Mouse (Mus musculus) heart, adult 18-20 months (tissue): ENCODE measurements around the gene Mtrex. TPM values are rescaled to one million over a fixed set of nuclear protein-coding genes. Genes with fewer than 3 reads are reported as not detected.

Source experiments
- DNase-seq, 2 experiments: peaks; one replicate each; pipeline ENCODE4 v3.0.0; 2021 to 2022; ENCODE audit warnings: mixed read lengths in 1 of 2
- long read RNA-seq, 2 experiments: library from polyadenylated mRNA; stranded (forward); transcript quantifications; one replicate each; pipeline ENCODE4 v2.0.0; 2021
- total RNA-seq, 2 experiments: library from RNA; stranded (reverse); gene quantifications; 2 replicates each; pipeline ENCODE4 v1.2.3; 2021

Mtrex gene
- 10 to 100 TPM; 26.0 to 26.9 TPM for total RNA-seq
- long read RNA-seq, experiment 1, transcript Mtrex-201 (27 exons, 3,689 nt), result major isoform, 24 of 26 reads
- long read RNA-seq, experiment 1, partial matches to known transcripts, result 2 of 26 reads
- long read RNA-seq, experiment 1, other reads (novel, unspliced or antisense), result 0 of 26 reads
- long read RNA-seq, experiment 2, transcript Mtrex-201 (27 exons, 3,689 nt), result major isoform, 7 of 7 reads
- long read RNA-seq, experiment 2, partial matches to known transcripts, result 0 of 7 reads
- long read RNA-seq, experiment 2, other reads (novel, unspliced or antisense), result 0 of 7 reads

DNA sequence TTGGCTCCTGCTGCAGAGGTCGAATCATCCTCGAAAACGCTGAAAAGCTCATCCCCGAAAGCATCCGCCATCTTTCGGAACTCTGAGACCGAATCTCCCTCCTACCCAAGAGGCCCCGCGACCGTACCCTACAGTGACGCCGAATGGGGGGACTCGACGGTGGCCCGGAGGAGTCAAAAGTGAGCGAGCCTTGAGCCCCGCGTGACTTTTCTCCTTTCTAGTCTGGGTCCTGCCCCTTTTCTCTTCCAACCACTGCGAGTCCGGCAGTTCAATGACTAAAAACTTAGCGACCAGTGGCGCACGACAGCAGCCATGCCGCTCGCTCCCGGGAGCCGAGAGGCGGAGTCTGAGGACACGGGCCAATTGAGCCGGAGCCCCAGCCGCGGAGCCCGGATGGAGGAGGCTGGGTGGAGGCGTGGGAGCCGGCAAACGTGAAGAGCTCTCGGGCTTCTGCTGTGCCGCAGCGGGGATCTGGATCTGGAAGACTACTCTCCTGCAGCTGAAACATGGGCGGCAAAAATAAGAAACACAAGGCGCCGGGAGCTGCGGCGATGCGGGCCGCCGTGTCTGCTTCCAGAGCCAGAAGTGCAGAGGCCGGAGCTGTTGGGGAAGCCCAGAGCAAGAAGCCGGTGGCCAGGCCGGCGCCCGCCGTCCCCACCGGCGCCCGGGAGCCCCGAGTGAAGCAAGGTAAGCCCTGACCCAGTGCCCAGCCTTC lies at the start of gene Mtrex, which contains the start of gene Dhx29:
TSS of gene Mtrex (minus strand) at position 112 of the 715 bp plus-strand sequence.
TSS of gene Dhx29 (plus strand) at position 168 of the 715 bp plus-strand sequence.
- DNase-seq, result peak; percentile 99 to 100

DNA sequence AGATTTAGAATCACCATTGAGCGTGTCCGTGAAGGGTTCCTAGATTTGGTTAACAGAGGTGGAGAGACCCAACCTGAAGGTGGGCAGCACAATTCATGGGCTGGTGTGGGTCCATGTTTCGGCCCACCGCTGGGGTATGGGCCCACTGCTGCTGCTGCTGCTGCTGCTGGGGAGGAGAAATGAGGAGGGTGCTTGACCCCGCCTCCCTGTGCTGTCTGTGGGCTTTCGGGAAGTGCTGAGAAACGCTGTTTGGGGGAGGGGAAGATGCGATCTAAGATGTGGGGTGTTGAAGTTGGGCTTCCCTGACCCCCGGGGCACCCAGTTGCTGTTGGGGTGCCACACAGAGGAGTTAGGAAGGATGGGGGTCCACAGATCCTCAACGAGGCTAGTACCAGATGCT lies 49.5 kb upstream of the Mtrex start:
- no peak for DNase-seq

GRCm38 (mm10) chr13:112967267-112967666 lies 40.1 kb upstream of the Mtrex start:
- no peak for DNase-seq

- DNase-seq, result no peak
These were observed 37.2 kb upstream of the Mtrex start for GRCm38 (mm10) chr13:112964421-112964820.

GRCm38 (mm10) chr13:112963081-112963480 lies 35.9 kb upstream of the Mtrex start:
- no peak for DNase-seq

DNA sequence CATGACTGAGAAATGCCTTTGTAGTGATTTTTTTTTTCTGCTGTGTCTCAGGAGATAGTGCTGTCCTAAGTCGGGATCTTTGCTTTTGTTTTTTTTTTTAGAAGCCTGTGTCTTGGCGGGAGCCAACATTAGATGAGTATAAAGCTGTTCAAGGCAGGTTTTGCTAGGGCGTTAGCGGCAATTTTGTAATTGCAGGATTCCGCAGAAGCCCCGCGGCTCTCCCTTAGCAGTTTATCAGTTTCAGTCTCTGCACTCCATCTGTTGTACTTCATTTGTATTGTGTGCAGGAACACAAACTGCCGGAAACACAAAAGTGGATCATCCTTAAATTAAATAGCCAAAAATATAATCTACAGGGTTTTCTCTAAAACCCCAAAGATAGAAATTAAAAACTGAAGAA lies 26.9 kb upstream of the Mtrex start:
- DNase-seq, result no peak

DNA sequence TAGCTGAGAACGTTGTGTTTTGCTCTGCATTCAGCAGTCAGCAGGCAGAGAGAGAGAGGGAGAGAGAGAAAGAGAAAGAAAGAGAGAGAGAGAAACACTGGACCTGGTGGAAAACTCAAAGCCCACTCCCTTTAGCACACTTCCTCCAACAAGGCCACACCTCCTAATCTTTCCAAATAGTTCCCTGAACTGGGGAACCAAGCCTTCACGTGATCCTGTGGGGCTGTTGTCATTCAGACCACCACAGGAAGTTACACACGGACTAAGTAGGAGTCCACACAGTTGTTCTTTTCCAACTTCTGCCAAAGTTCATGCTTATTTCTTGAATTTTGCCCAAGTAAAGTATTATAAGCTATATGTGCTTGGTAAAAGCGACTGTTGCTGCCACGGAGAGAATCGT lies 18.7 kb upstream of the Mtrex start:
- no peak for DNase-seq

- DNase-seq, result no peak
These were observed 18.1 kb upstream of the Mtrex start for GRCm38 (mm10) chr13:112945312-112945711.

DNA sequence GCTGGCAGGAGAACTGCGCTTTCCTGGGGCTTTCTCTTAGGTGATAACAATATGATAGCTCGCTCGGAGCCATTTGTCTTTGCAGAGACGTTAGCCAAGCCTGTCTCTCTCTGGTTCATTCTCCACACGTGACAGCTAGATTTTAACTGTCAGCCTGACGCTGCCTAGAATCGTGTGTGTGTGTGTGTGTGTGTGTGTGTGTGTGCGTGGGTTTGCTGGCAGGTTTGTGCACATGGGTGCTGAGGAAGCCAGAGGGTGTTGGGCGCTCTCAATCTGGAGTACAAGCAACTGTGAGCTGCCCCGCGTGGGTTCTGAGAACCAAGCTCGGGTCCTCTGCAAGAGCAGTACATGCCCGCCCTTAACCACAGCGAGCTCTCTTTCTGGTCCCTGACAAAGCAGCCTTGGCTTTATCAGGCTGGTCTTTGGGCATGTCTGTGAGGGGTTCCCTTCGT lies 14.7 kb upstream of the Mtrex start:
- no peak for DNase-seq

DNA sequence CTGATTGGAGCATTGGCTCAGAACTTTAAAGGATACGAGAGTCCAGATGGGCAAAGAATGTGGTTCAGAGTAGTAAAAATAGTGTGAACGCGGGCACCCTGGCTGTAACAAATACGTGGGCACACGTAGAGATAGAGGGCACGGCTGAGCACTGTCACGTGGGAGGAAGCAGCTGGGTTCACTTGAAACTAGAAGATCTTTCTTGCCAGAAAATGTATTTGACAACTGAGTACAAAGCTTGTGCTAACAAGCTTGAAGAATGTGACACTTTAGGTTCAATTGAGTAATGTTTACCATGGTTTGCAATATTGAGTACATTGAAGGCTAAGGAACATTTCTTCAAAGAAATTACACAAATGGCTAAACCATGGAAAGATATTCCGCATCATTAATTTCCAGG lies 10.9 kb upstream of the Mtrex start:
- no peak for DNase-seq

GRCm38 (mm10) chr13:112928038-112928668 lies 955 bp upstream of the Mtrex start:
- DNase-seq, result no peak

DNA sequence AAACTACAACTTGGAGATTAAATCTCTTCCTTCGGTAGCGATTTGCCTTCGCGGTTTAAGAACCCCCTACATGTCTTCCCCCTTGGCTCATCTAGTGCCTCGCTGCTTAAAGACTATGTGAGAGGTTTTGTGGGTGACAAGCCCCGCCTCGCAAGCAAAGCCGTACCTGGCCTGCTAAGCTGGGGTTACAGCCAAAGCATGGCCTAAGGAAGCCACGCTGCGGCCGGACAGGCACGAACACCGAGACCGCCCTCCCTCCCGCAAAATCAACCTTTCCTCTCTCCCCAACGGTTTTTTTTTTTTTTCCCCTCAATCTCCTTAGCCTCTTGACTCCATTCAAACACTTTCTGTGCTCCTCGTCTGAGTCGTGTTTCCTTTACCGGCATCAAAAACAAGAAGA lies 402 bp downstream of the Mtrex start:
- peak in 1 of 2 experiments; percentile 13 for DNase-seq

DNA sequence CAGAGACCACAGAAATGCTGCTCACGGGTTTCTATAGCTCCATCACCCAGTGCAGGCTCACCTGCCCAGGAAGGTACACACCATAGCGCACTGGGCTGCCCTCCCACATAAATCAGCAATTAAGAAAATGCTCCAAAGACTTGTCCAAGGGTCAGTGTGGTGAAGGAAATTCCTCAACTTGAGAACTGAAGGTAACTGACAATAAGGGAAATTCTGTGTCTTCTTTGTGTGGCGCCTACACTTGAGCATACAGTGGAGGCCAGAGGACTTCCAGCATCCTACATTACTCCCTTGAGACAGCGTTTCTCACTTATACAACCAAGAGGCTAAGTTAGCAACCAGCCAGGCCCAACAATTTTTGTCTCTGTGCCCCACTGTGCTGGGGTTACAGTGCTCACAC lies 1.2 kb downstream of the Mtrex start:
- DNase-seq, result no peak

DNA sequence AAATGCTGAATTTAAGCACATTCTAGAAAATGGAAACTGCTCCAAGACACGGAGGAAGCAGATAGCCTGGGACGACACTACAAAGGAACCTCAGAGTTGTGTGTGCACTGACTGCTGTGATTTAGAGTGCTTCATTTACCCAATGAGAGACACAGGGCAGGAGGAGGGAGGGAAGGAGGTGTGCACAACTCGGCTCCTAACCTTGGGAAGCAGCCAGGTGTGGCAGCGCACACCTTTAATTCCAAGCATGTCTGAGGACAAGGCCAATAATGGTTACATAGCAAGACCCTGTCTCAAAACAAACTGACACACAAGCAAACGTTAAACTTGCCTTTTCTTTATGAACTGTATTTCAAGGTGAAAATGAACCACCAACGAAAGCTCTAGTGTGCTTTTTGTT lies 1.9 kb downstream of the Mtrex start:
- DNase-seq, result no peak

DNA sequence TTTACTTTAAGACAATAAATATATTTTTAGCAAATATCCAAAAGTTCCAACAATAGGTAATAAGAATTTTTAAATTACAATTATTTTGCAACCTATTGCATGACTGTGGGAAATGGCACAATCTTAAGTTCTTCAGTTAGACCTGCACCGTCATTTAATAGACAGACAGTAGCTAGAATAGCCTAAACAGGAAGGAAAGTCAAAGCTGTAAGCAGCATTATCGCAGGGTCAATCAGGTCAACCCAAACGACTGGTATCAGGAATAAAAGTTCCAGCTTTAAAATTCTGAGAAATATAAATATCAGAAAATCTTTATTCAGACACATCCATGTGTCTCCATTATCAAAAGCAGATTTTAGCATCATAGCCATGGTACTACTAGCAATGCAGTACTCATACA lies 6.3 kb downstream of the Mtrex start:
- no peak for DNase-seq

GRCm38 (mm10) chr13:112919141-112919865 lies 7.9 kb downstream of the Mtrex start:
- no peak for DNase-seq

DNA sequence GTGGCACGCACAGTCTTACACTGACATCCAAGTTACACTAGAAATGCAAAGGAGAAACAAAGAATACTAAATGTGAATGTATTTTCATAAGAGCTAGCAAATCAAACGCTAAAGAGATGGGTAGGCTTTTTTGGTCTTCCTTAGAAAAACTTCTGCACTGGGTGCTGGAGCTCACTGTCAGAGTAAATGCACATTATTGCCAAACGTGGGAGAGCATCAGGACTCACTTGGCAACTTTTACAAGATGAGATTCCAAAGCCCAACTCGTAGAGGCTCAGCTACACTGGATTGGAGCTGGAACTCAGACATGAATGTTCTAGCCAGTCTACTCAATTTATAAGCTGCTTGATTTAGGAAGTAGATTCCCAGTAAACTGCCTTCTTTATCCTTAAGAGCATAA lies 16.8 kb downstream of the Mtrex start:
- no peak for DNase-seq

DNA sequence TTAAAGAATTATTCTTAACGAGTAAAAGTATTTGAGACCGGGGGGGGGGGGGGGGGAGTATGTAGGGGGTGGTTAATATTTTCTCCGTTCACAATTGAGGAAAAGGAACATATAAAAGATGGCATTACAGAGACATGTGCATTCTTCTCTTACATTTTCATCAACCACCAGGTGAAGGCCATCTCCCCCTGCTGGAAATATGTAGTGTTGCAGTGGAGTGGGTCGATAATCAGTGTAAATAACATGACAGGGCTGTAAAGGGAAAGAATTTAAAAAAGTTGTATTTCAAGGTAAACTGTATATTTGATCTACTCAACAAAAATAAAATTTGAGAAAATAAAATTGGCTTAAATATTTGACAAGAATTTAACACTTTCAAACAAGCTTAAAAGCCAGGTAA lies 17.5 kb downstream of the Mtrex start:
- peak; percentile 18 to 55 for DNase-seq

- no peak for DNase-seq
These were observed 25.0 kb downstream of the Mtrex start for GRCm38 (mm10) chr13:112902176-112902575.

- DNase-seq, result no peak
These were observed 40.0 kb downstream of the Mtrex start for GRCm38 (mm10) chr13:112887234-112887633.

DNA sequence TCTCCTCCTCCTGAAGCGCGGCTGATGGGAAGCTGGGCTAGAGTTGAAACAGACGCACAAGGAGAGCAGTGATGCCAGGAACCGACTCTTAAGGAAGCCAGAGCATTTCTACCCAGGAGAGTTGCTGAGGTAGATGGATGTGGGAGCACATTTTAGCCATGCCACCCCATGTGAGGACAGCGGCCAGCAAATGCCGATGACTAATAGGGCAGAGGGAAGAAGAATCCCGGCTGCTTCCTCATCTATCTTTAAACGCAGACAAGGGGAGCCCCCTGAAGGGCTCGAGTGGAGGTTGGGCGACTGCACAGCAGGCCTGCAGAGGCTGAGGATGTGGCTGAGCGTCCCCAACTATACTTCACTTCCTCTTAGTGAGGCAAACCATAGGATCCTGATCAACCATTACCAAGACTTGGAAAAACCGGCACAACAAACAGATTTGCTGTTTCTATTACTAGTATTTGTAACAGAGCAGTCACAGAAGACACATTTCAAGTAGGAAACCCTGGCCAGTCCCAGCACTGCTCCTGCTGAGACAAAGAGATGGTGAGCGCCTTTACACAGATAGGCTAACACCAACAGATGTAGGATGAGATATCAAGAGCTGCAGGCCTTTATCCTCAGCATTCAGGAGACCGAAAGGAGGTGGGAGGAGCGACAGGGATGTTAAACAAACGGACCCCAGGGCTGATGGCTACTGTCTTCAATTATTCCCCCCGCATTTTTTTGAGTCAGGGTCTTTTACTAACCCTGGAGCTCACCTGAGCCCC lies 55.5 kb downstream of the Mtrex start:
- no peak for DNase-seq
